Mouse (Mus musculus): ENCODE results near the gene She. TPM values are rescaled to one million over a fixed set of nuclear protein-coding genes. Genes with fewer than 3 reads are reported as not detected.
A peak's percentile ranks its signal among the peaks of the same experiment; 100 is the strongest.
"Not testable (repeated sequence)": the region's sequence is repeated elsewhere in the genome, so short reads cannot be mapped to it uniquely, and the experiment has no call there.

She gene
- polyA plus RNA-seq, 1 experiment from 2014 or later = 1.1 TPM

DNA sequence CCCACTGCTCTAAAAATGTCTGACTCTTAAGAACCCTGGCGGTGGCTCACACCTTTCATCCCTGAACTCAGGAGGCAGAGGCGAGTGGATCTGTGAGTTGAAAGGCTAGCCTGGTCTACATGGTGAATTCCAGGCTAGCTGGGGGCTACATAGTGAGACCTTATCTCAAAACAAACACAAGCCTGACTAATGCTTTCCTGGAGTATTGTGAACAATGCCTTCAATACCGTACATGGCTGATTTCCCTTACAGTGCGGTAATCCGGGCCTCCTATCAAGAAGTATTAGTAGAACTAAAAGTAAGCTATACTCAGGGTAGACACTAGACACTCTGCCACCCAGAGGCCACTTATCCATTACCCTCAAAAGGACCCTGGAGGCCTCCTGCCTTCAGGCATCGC, 16.9 kb downstream of the She start:
- H3K4me1 ChIP-seq = no peaks in the 10 kb centered on the region
- 93% methylated on average over 6 of the region's 6 CpGs for WGBS
- no peaks in the 10 kb centered on the region for H3K36me3 ChIP-seq
- H3K27me3 ChIP-seq = no peaks in the 10 kb centered on the region
- no peak overlapping the region for H3K4me3 ChIP-seq
- ATAC-seq (replicated peaks) = no peak
- no peak overlapping the region for H3K4me2 ChIP-seq (replicated peaks)
- H3K27ac ChIP-seq (replicated peaks) = no peak overlapping the region
- no peak overlapping the region for H3K9ac ChIP-seq (replicated peaks)
- H3K9me3 ChIP-seq = no peaks in the 10 kb centered on the region

GRCm38 (mm10) chr3:89853752-89854151, 22.6 kb downstream of the She start:
- Histone ChIP-seq H3K4me1 (no peaks in the 10 kb centered on the region), H3K36me3 (no peaks in the 10 kb centered on the region), H3K4me2 (replicated peaks) (no peak overlapping the region), H3K9me3 (no peaks in the 10 kb centered on the region), H3K9ac (replicated peaks) (no peak overlapping the region), H3K4me3 (no peak overlapping the region), H3K27me3 (no peaks in the 10 kb centered on the region), H3K27ac (replicated peaks) (no peak overlapping the region)
- no peak for ATAC-seq (replicated peaks)
- WGBS = 67% methylated on average over 5 of the region's 5 CpGs

- WGBS = 88% methylated on average over 3 of the region's 3 CpGs
These were observed 26.2 kb downstream of the She start for GRCm38 (mm10) chr3:89857353-89857752.

GRCm38 (mm10) chr3:89858123-89858522, 27.0 kb downstream of the She start:
- Histone ChIP-seq H3K36me3 (no peaks in the 10 kb centered on the region), H3K4me3 (no peak overlapping the region), H3K9me3 (no peaks in the 10 kb centered on the region), H3K4me1 (peaks cover 11% of the 10 kb centered on the region), H3K27me3 (no peaks in the 10 kb centered on the region), H3K4me2 (replicated peaks) (no peak overlapping the region), H3K9ac (replicated peaks) (no peak overlapping the region), H3K27ac (replicated peaks) (no peak overlapping the region)
- ATAC-seq (replicated peaks) = no peak; the same call in 1 of the 2 replicates
- WGBS = 18% methylated on average over 4 of the region's 4 CpGs

More at GRCm38 (mm10) chr3:89857353-89857752, 26.2 kb downstream of the She start:
- no peak overlapping the region for H3K27ac ChIP-seq (replicated peaks)
- ATAC-seq (replicated peaks) = no peak
- no peaks in the 10 kb centered on the region for H3K36me3 ChIP-seq
- H3K4me3 ChIP-seq = no peak overlapping the region
- no peak overlapping the region for H3K9ac ChIP-seq (replicated peaks)
- no peak overlapping the region for H3K4me2 ChIP-seq (replicated peaks)
- H3K4me1 ChIP-seq = peaks cover 11% of the 10 kb centered on the region
- H3K27me3 ChIP-seq = no peaks in the 10 kb centered on the region
- H3K9me3 ChIP-seq = no peaks in the 10 kb centered on the region

DNA sequence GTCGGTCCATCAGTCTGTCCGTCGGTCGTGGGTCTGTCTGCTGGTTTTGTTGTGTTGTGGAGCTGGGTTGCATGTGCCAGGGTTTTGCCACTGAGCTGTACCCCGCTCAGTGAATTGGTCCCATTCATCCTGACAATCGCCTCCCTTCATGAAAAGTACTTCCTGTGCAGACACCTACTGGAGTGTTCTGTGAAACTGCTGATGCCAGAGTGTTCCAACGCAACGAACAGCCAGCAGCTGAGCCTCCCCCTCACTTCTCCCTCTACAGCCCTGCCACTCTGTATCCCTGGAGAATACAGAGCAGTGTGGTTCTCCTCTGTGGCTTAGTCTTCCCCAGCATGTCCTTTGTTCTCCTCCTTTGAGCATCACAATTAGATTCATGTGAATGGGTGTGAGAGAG, 27.7 kb downstream of the She start:
- ATAC-seq (replicated peaks) = no peak
- H3K27ac ChIP-seq (replicated peaks) = no peak overlapping the region
- peaks cover 11% of the 10 kb centered on the region for H3K4me1 ChIP-seq
- no peak overlapping the region for H3K9ac ChIP-seq (replicated peaks)
- no peaks in the 10 kb centered on the region for H3K36me3 ChIP-seq
- H3K4me2 ChIP-seq (replicated peaks) = no peak overlapping the region
- no peaks in the 10 kb centered on the region for H3K9me3 ChIP-seq
- 72% methylated on average over 8 of the region's 8 CpGs for WGBS
- H3K27me3 ChIP-seq = no peaks in the 10 kb centered on the region
- H3K4me3 ChIP-seq = no peak overlapping the region

GRCm38 (mm10) chr3:89859936-89860335, 28.8 kb downstream of the She start:
- Histone ChIP-seq H3K4me1 (peaks cover 12% of the 10 kb centered on the region), H3K27me3 (no peaks in the 10 kb centered on the region), H3K27ac (replicated peaks) (no peak overlapping the region), H3K36me3 (no peaks in the 10 kb centered on the region), H3K4me3 (no peak overlapping the region), H3K4me2 (replicated peaks) (no peak overlapping the region), H3K9me3 (no peaks in the 10 kb centered on the region), H3K9ac (replicated peaks) (no peak overlapping the region)
- WGBS = 77% methylated on average over 3 of the region's 3 CpGs
- no peak for ATAC-seq (replicated peaks)

- Histone ChIP-seq H3K9me3 (no peaks in the 10 kb centered on the region), H3K27ac (replicated peaks) (no peak overlapping the region), H3K9ac (replicated peaks) (no peak overlapping the region), H3K36me3 (no peaks in the 10 kb centered on the region), H3K4me1 (peaks cover 16% of the 10 kb centered on the region), H3K4me2 (replicated peaks) (no peak overlapping the region), H3K4me3 (no peak overlapping the region), H3K27me3 (no peaks in the 10 kb centered on the region)
- WGBS = 75% methylated on average over 3 of the region's 3 CpGs
- ATAC-seq (replicated peaks) = no peak
These were observed 29.2 kb downstream of the She start for GRCm38 (mm10) chr3:89860343-89860742.

DNA sequence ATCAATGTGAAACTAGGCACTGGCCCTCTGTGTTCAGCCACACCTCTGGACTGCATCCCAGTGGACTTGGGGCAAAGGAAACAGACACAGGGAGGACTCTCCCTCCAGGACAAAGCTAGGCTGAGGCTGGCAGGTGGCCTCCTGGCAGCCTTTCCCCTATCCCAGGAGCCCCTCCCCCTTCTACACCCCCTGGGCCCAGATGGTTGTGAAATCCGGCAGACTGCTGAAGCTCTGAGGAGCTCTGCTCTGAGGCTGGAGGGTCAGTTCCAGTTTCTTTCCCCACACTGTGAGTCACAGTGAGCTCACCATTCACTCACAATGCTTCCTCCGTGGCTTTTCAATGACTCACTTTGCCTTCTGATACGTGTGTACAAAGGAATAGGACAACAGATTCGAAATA, 29.9 kb downstream of the She start:
- Histone ChIP-seq H3K9ac (replicated peaks) (no peak overlapping the region), H3K4me1 (peaks cover 16% of the 10 kb centered on the region), H3K4me3 (no peak overlapping the region), H3K36me3 (no peaks in the 10 kb centered on the region), H3K9me3 (no peaks in the 10 kb centered on the region), H3K27ac (replicated peaks) (peak overlapping the region; percentile 76), H3K4me2 (replicated peaks) (no peak overlapping the region), H3K27me3 (no peaks in the 10 kb centered on the region)
- ATAC-seq (replicated peaks) = peak; percentile 79
- 2% methylated on average over 4 of the region's 4 CpGs for WGBS

- H3K27ac ChIP-seq (replicated peaks) = no peak overlapping the region
- no peaks in the 10 kb centered on the region for H3K27me3 ChIP-seq
- ATAC-seq (replicated peaks) = no peak
- WGBS = 82% methylated on average over 8 of the region's 8 CpGs
- peaks cover 20% of the 10 kb centered on the region for H3K4me1 ChIP-seq
- no peak overlapping the region for H3K4me2 ChIP-seq (replicated peaks)
- H3K9ac ChIP-seq (replicated peaks) = no peak overlapping the region
- H3K9me3 ChIP-seq = no peaks in the 10 kb centered on the region
- H3K36me3 ChIP-seq = no peaks in the 10 kb centered on the region
- no peak overlapping the region for H3K4me3 ChIP-seq
These were observed 31.1 kb downstream of the She start for GRCm38 (mm10) chr3:89862182-89862761.

GRCm38 (mm10) chr3:89863276-89863675, 32.1 kb downstream of the She start:
- H3K9ac ChIP-seq (replicated peaks); H3K36me3 ChIP-seq; H3K27ac ChIP-seq (replicated peaks); H3K4me2 ChIP-seq (replicated peaks); H3K9me3 ChIP-seq; H3K27me3 ChIP-seq; ATAC-seq (replicated peaks); H3K4me3 ChIP-seq: not testable (repeated sequence)
- peaks cover 29% of the 10 kb centered on the region for H3K4me1 ChIP-seq
- WGBS = 83% methylated on average over 3 of the region's 3 CpGs

DNA sequence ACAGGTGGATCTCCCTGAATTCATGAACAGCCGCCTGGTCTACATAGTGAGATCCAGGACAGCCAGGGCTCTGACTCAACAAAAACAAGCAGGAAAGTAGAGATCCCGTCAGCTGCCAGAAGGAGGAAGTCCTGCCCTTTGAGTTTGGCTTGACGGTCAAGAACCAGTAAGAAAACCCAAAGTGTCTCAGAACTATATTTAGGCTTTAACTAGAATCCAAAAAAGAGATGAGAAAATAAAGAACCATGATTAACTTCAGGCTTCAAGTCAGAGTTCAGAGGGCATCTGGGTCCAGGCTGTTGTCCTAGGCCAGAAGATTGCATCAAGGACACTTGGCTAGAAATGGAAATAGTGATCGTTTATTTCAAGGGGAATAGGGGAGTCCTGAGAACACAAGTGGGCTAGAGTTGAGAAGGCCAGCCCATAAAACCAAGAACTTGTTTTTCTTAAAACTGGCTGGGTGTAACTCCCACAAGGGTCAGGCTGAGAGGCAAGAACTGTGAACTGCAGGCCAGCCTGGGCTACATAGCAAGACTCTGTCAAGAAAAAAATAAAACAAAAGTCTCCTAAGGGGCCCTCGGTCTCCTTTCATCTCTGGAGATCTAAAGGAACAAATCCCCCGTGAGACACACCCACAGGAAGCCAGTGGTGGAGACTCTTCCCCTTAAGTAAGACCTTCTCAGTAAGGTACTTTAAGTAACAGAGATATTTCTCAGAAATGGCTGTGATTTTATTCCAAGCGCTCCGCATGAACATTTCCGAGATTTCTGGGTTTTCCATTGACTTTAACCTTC, 32.7 kb downstream of the She start:
- Histone ChIP-seq H3K27me3 (no peaks in the 10 kb centered on the region), H3K27ac (replicated peaks) (no peak overlapping the region), H3K4me3 (no peak overlapping the region), H3K9ac (replicated peaks) (no peak overlapping the region), H3K9me3 (no peaks in the 10 kb centered on the region), H3K4me1 (peaks cover 35% of the 10 kb centered on the region), H3K36me3 (no peaks in the 10 kb centered on the region), H3K4me2 (replicated peaks) (no peak overlapping the region)
- no peak for ATAC-seq (replicated peaks)
- 78% methylated on average over 9 of the region's 9 CpGs for WGBS

GRCm38 (mm10) chr3:89865020-89865419, 33.9 kb downstream of the She start:
- no peaks in the 10 kb centered on the region for H3K27me3 ChIP-seq
- WGBS = 50% methylated on average over 6 of the region's 6 CpGs
- no peak overlapping the region for H3K4me3 ChIP-seq
- H3K27ac ChIP-seq (replicated peaks) = no peak overlapping the region
- no peaks in the 10 kb centered on the region for H3K9me3 ChIP-seq
- no peak for ATAC-seq (replicated peaks)
- H3K4me2 ChIP-seq (replicated peaks) = no peak overlapping the region
- H3K9ac ChIP-seq (replicated peaks) = no peak overlapping the region
- H3K4me1 ChIP-seq = peaks cover 37% of the 10 kb centered on the region
- H3K36me3 ChIP-seq = no peaks in the 10 kb centered on the region

DNA sequence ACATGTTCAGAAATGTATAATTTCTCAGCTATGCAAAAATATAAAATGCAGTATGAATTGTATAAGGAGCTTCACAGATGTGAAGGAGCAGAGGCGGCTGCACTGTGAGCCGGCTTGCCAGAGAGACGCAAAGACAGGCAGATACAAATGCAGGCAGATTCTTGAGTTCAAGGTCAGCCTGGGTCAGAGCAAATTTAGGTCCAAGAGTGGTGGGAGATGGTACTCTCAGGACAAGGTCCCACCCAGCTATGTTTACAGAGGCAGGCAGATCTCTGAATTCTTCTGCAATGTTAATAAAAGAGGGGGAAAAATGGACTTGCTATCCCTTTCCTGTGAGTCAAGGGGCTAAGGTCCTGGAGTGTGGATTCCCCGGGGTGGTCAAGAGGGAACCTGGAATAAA, 34.6 kb downstream of the She start:
- no peaks in the 10 kb centered on the region for H3K36me3 ChIP-seq
- no peaks in the 10 kb centered on the region for H3K9me3 ChIP-seq
- 79% methylated on average over 4 of the region's 4 CpGs for WGBS
- no peak overlapping the region for H3K27ac ChIP-seq (replicated peaks)
- no peak overlapping the region for H3K9ac ChIP-seq (replicated peaks)
- H3K4me3 ChIP-seq = no peak overlapping the region
- peaks cover 31% of the 10 kb centered on the region for H3K4me1 ChIP-seq
- no peaks in the 10 kb centered on the region for H3K27me3 ChIP-seq
- H3K4me2 ChIP-seq (replicated peaks) = no peak overlapping the region
- no peak for ATAC-seq (replicated peaks)

Data from forebrain, embryonic 15.5 days (tissue).